Mouse (Mus musculus) hindbrain, postnatal 0 days (tissue): ENCODE data around the gene Arrb1. TPM values are rescaled to one million over a fixed set of nuclear protein-coding genes. Genes with fewer than 3 reads are reported as not detected.

Experiments
- ATAC-seq: fragments of 200-750 bp; cut with Nextera tagmentation; 2 replicates; pipeline ENCODE4 v1.8.0; 2017; ENCODE audit warnings: mild to moderate bottlenecking, moderate TSS enrichment, moderate library complexity
- DNase-seq: peaks from one replicate; pipeline ENCODE4 v3.0.0-alpha.2; 2015; ENCODE audit warnings: low spot score
- H3K27ac ChIP-seq: fragments of 300-500 bp; sonication (generic); 2 replicates; pipeline ENCODE4 v1.5.1; 2014; ENCODE audit warnings: mild to moderate bottlenecking
- H3K27me3 ChIP-seq: fragments of 300-500 bp; sonication (generic); 2 replicates; pipeline ENCODE4 v1.6.1; 2014; ENCODE audit warnings: low read length, mixed read lengths; ENCODE audit not compliant: insufficient read depth
- H3K36me3 ChIP-seq: fragments of 300-500 bp; sonication (generic); 2 replicates; pipeline ENCODE4 v1.6.1; 2014; ENCODE audit warnings: low read length, mixed read lengths; ENCODE audit not compliant: insufficient read depth
- H3K4me1 ChIP-seq: fragments of 300-500 bp; sonication (generic); 2 replicates; pipeline ENCODE4 v1.6.1; 2014; ENCODE audit warnings: antibody characterized with exemption, low read length, mixed read lengths; ENCODE audit not compliant: insufficient read depth
- H3K4me2 ChIP-seq: fragments of 300-500 bp; sonication (generic); 2 replicates; pipeline ENCODE4 v1.6.1; 2014; ENCODE audit warnings: low read depth, mild to moderate bottlenecking, low read length, moderate library complexity, mixed read lengths
- H3K4me3 ChIP-seq: fragments of 300-500 bp; sonication (generic); 2 replicates; pipeline ENCODE4 v1.5.1; 2014; ENCODE audit warnings: low read length
- H3K9ac ChIP-seq: fragments of 300-500 bp; sonication (generic); replicated peaks from 2 replicates; pipeline ENCODE4 v1.6.1; 2014; ENCODE audit warnings: mild to moderate bottlenecking, low read length, moderate library complexity, mixed read lengths
- H3K9me3 ChIP-seq: fragments of 300-500 bp; sonication (generic); 2 replicates; pipeline ENCODE4 v1.6.1; 2016; ENCODE audit warnings: low read length, mixed read lengths
- CTCF ChIP-seq: IDR thresholded peaks from 2 replicates; pipeline ENCODE4 v1.5.1; 2016; ENCODE audit warnings: antibody characterized with exemption, control low read depth, low read depth
- WGBS: fragments of 180-500 bp; shearing (Covaris S2); extraction: QIAGEN DNeasy Blood & Tissue Kit; methylation state at CpG from one replicate; pipeline ENCODE4 v1.1.7; 2014; 5-methylcytosine and 5-hydroxymethylcytosine counted together
- polyA plus RNA-seq: library from polyadenylated mRNA; unstranded; fragments of >200 nt; fragmentation: Nextera tagmentation; extraction: Ambion mirVana; gene quantifications from 2 replicates; pipeline ENCODE4 v1.2.1, GENCODE M21; 2015
- total RNA-seq: library from RNA; depleted of rRNA; stranded (reverse); fragments of >200 nt; gene quantifications from 2 replicates; pipeline ENCODE4 v1.2.3, GENCODE M21; 2014

Arrb1 gene
- total and polyA plus RNA-seq, 2 experiments from 2014 or later = 13.5 to 113 TPM

DNA sequence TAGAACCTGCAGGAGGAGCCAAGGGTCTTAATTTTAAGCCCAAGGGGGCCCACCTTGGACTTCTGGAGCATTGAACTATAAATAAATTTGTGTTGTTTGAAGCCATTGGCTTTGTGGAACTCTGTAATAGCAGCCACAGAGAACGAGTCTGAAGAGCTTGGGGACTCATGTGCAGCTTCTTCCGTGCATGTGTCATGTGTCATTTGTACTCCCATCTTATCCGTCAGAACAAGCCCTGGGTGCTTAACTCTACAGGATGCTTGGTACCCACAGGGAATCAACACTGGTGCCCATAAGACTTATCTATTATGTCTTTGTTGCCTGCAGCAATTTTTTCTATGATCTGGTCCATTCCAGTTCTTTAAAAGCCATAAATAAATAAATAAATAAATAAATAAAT, 43.0 kb downstream of the Arrb1 start:
- Histone ChIP-seq H3K4me1 (0 out of 2 replicates have a peak, but pooled peaks cover 10% of the 10 kb centered on the region), H3K4me2 (no peak overlapping the region), H3K4me3 (no peak overlapping the region), H3K27ac (no peak overlapping the region), H3K36me3 (no peaks in the 10 kb centered on the region), H3K27me3 (no peaks in the 10 kb centered on the region), H3K9ac (no peak overlapping the region), H3K9me3 (no peaks in the 10 kb centered on the region)
- 72% methylated on average over 3 of the region's 3 CpGs for WGBS
- no peak for TF ChIP-seq CTCF
- DNase-seq (no peak), ATAC-seq (no peak)

DNA sequence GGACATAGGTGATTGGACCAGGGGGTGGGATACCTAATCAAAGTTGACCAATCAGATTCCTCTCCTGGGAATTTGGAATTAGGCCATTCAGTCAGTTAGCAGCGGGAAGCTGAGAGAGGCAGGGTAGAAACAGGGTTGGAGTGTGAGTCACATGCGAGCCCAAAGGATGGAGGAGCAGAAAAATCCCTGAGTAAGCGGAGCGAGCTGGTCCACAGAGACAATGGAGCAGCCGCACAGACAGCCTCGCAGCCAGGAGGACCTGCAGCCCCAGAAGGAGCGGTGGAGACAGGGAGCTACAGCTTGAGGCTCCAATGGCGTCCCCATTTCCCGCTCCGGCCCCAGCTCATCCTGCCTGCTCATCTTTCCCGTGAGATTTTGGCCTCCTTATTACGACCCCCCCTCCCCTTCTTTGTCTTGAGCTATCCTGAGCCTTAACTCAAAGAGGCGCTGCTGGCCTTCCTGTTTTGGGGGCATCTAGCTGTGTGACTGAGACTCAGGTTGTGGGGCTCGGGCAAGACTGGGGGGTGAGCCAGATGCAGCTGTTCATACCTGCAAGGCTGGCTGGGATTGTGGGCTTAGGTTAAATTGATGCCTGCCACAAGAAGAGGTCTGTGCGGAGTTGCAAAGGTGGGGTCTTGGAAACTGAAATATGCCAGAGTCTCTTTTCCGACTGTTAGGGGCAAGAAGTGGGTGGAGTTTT, 44.4 kb downstream of the Arrb1 start:
- H3K27ac ChIP-seq = peak overlapping the region; percentile 52; the same call in 1 of the 2 replicates

DNA sequence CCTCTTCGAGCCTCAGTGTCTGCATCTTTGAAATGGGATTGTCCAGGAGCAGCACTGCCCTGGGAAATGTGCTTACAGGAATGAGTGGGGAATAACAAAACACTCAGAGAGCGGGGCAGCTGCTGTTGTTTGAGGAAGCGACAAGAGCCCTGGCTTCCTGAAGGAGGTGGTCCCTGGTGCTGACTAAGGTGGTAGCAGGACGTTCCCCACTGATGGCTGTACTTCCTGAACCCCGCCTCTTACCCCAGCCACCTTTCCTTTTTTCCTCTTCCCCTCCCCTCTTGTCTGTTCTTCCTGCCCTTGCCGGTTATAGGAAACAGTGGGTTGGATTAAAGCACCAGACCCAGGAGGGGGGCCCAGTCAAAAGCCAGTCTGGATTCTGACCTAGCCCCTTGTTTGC, 45.0 kb downstream of the Arrb1 start:
- H3K4me3 ChIP-seq = no peak overlapping the region
- no peak for TF ChIP-seq CTCF
- H3K9me3 ChIP-seq = no peaks in the 10 kb centered on the region
- ATAC-seq (no peak), DNase-seq (no peak)
- no peak overlapping the region for H3K9ac ChIP-seq
- H3K27me3 ChIP-seq = no peaks in the 10 kb centered on the region
- H3K36me3 ChIP-seq = no peaks in the 10 kb centered on the region; the same call in 1 of the 2 replicates
- no peak overlapping the region for H3K27ac ChIP-seq
- H3K4me2 ChIP-seq = peak overlapping the region; percentile 26; the same call in 1 of the 2 replicates
- 0 out of 2 replicates have a peak, but pooled peaks cover 10% of the 10 kb centered on the region for H3K4me1 ChIP-seq
- 55% methylated on average over 6 of the region's 6 CpGs for WGBS

More for the DNA sequence above, 44.4 kb downstream of the Arrb1 start:
- no peaks in the 10 kb centered on the region for H3K27me3 ChIP-seq
- TF ChIP-seq CTCF = no peak
- WGBS = 12% methylated on average over 16 of the region's 16 CpGs
- DNase-seq (peak; percentile 64), ATAC-seq (peak; percentile 54)
- no peak overlapping the region for H3K4me3 ChIP-seq
- no peak overlapping the region for H3K9ac ChIP-seq
- 0 out of 2 replicates have a peak, but pooled peaks cover 10% of the 10 kb centered on the region for H3K4me1 ChIP-seq
- H3K9me3 ChIP-seq = no peaks in the 10 kb centered on the region
- H3K36me3 ChIP-seq = no peaks in the 10 kb centered on the region; the same call in 1 of the 2 replicates
- H3K4me2 ChIP-seq = peak overlapping the region; percentile 26

DNA sequence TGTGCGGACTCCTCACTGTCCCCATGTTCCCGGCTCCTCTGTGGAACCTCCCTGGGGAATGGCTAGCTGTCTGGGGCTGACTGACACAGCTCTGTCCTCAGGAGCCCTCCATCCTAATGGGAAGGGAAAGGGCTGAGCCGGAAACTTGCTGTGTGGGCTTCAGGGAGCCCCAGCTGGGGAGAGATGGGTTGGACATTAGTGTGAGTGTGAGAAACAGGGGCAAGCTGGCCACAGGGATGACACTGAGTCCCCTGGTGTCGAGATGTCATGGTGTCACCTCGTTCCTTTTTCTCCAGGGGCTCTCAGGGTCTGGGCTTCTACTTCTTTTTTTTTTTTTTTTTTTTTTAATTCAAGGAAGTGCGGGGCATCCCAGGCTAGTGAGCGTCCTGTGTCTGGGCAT, 47.0 kb downstream of the Arrb1 start:
- 0 out of 2 replicates have a peak, but pooled peaks cover 10% of the 10 kb centered on the region for H3K4me1 ChIP-seq
- DNase-seq (no peak), ATAC-seq (no peak)
- H3K27me3 ChIP-seq = no peaks in the 10 kb centered on the region
- H3K4me2 ChIP-seq = no peak overlapping the region
- H3K9ac ChIP-seq = no peak overlapping the region
- H3K9me3 ChIP-seq = no peaks in the 10 kb centered on the region
- H3K4me3 ChIP-seq = no peak overlapping the region
- 42% methylated on average over 7 of the region's 7 CpGs for WGBS
- H3K27ac ChIP-seq = no peak overlapping the region
- TF ChIP-seq CTCF = no peak
- no peaks in the 10 kb centered on the region; the same call in 1 of the 2 replicates for H3K36me3 ChIP-seq

DNA sequence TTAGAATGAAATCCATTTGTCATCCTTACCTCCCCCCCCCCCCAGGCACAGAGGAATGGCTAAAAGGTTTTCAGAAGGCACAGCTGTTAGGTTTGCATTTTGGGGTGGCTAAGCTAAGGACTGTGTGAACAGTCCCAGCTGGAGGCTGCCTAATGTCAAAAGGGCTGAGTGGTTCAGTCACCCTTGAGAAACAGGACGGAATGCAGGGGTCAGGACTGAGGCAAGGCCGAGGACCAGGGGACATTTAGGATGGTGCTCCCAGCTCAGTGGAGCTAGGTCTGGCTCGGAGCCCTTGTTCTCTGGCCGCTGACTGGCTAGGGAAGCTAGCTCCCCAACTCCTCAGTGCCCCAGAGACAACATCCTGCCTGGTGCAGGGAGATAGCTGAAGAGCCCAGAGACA, 47.6 kb downstream of the Arrb1 start:
- H3K4me2 ChIP-seq = no peak overlapping the region
- H3K9me3 ChIP-seq = no peaks in the 10 kb centered on the region
- H3K4me3 ChIP-seq = no peak overlapping the region
- H3K27ac ChIP-seq = no peak overlapping the region
- H3K27me3 ChIP-seq = no peaks in the 10 kb centered on the region
- 0 out of 2 replicates have a peak, but pooled peaks cover 10% of the 10 kb centered on the region for H3K4me1 ChIP-seq
- ATAC-seq (no peak), DNase-seq (no peak)
- 21% methylated on average over 4 of the region's 4 CpGs for WGBS
- no peaks in the 10 kb centered on the region; the same call in 1 of the 2 replicates for H3K36me3 ChIP-seq
- H3K9ac ChIP-seq = no peak overlapping the region
- TF ChIP-seq CTCF = no peak

DNA sequence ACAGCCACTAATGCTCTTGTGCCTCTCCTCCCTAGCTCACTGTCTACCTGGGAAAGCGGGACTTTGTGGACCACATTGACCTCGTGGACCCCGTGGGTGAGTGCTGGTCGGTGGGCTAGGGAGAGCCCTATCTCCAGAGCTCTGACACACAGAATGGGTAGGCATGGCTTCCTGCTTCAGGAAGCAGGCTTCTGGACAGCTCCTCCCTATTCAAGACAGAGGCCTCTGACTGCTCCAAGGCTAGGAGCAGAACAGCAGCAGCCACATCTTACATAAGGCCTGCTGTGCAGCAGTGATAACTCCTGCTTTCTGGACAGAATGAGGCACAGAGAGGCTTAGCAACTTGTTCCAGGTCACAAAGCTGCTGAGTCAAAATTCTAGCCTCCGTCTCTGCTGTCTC, 48.4 kb downstream of the Arrb1 start:
- H3K36me3 ChIP-seq = no peaks in the 10 kb centered on the region; the same call in 1 of the 2 replicates
- H3K4me1 ChIP-seq = 0 out of 2 replicates have a peak, but pooled peaks cover 10% of the 10 kb centered on the region
- no peaks in the 10 kb centered on the region for H3K9me3 ChIP-seq
- 75% methylated on average over 5 of the region's 5 CpGs for WGBS
- TF ChIP-seq CTCF = no peak
- no peak overlapping the region for H3K9ac ChIP-seq
- DNase-seq (no peak), ATAC-seq (no peak)
- no peak overlapping the region for H3K4me3 ChIP-seq
- no peaks in the 10 kb centered on the region for H3K27me3 ChIP-seq
- H3K27ac ChIP-seq = no peak overlapping the region
- no peak overlapping the region for H3K4me2 ChIP-seq

DNA sequence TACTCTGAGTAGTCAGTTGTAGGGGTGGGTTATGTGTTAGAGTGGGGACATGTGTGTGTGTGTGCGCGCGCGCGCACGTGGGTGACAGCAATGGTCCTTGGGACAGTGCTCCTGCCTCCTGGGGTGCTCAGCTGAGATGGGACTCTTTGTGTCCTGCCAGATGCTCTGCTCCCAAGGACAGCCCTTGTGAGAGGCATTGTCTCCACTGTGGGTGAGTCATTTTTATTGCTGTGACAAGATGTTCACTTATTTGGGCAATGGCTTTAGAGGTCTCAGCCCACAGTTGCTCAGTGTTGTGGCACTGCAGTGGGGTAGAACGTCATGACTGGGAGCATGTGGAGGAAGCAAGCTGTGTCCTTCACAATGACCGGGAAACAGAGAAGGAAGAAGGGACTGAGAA, 50.7 kb downstream of the Arrb1 start:
- Histone ChIP-seq H3K4me1 (0 out of 2 replicates have a peak, but pooled peaks cover 4% of the 10 kb centered on the region), H3K27ac (0 out of 2 replicates have a peak overlapping the region, but pooled peaks have one; percentile 12), H3K4me3 (no peak overlapping the region), H3K36me3 (peaks cover 4% of the 10 kb centered on the region; the same call in 1 of the 2 replicates), H3K9ac (no peak overlapping the region), H3K9me3 (no peaks in the 10 kb centered on the region), H3K4me2 (no peak overlapping the region), H3K27me3 (no peaks in the 10 kb centered on the region)
- ATAC-seq = peak; percentile 30
- TF ChIP-seq CTCF = no peak
- DNase-seq = no peak
- WGBS = 70% methylated on average over 8 of the region's 8 CpGs
